Mouse (Mus musculus) v-Abl transformed pro-B cells (cell line): ENCODE data around the gene Tekt1.

Source experiments
- in situ Hi-C, 2 experiments: fragments of 400-800 bp; cut with MboI; formaldehyde crosslinking; loops; one replicate each; pipeline ENCODE4 v1.15.1; 2025; ENCODE audit not compliant: unreplicated experiment in 2 of 2

Tekt1 gene

GRCm38 (mm10) chr11:72362347-72362741 is at the start of gene Tekt1:
Gene Tekt1 (minus strand): TSS chr11:72362442.
- in situ Hi-C loops: loop anchor here in 1 of 2 experiments (25.0 kb wide), 1 partner anchor 2000 kb away; the partner anchor contains the start of genes Olfr411 and Olfr412

- in situ Hi-C loops: no loop called here
These were observed 49.7 kb upstream of the Tekt1 start for GRCm38 (mm10) chr11:72411945-72412344.

GRCm38 (mm10) chr11:72411093-72411921 is 49.1 kb upstream of the Tekt1 start, which contains the start of gene Smtnl2:
Gene Smtnl2 (minus strand): TSS chr11:72411713.
- in situ Hi-C loops: no loop called here

GRCm38 (mm10) chr11:72410521-72411092 is 48.4 kb upstream of the Tekt1 start:
- in situ Hi-C loops: no loop called here

GRCm38 (mm10) chr11:72409649-72410385 is 47.6 kb upstream of the Tekt1 start:
- in situ Hi-C loops: no loop called here

GRCm38 (mm10) chr11:72408451-72409170 is 46.4 kb upstream of the Tekt1 start:
- in situ Hi-C loops: no loop called here

- in situ Hi-C loops: no loop called here
These were observed 45.3 kb upstream of the Tekt1 start for GRCm38 (mm10) chr11:72407574-72407973.

- in situ Hi-C loops: no loop called here
These were observed 44.8 kb upstream of the Tekt1 start for GRCm38 (mm10) chr11:72407081-72407480.

- in situ Hi-C loops: no loop called here
These were observed 43.9 kb upstream of the Tekt1 start for GRCm38 (mm10) chr11:72406079-72406675.

- in situ Hi-C loops: no loop called here
These were observed 43.3 kb upstream of the Tekt1 start for GRCm38 (mm10) chr11:72405532-72405931.

GRCm38 (mm10) chr11:72402969-72403368 is 40.7 kb upstream of the Tekt1 start:
- in situ Hi-C loops: no loop called here

GRCm38 (mm10) chr11:72402017-72402416 is 39.8 kb upstream of the Tekt1 start:
- in situ Hi-C loops: no loop called here

GRCm38 (mm10) chr11:72401068-72401467 is 38.8 kb upstream of the Tekt1 start:
- in situ Hi-C loops: no loop called here

- in situ Hi-C loops: no loop called here
These were observed 35.7 kb upstream of the Tekt1 start for GRCm38 (mm10) chr11:72397811-72398525.

- in situ Hi-C loops: no loop called here
These were observed 34.8 kb upstream of the Tekt1 start for GRCm38 (mm10) chr11:72397072-72397471.

GRCm38 (mm10) chr11:72396621-72397020 is 34.4 kb upstream of the Tekt1 start:
- in situ Hi-C loops: no loop called here

GRCm38 (mm10) chr11:72395652-72396051 is 33.4 kb upstream of the Tekt1 start:
- in situ Hi-C loops: no loop called here

GRCm38 (mm10) chr11:72394694-72395093 is 32.5 kb upstream of the Tekt1 start:
- in situ Hi-C loops: no loop called here

- in situ Hi-C loops: no loop called here
These were observed 31.4 kb upstream of the Tekt1 start for GRCm38 (mm10) chr11:72393669-72394068.

- in situ Hi-C loops: no loop called here
These were observed 31.0 kb upstream of the Tekt1 start for GRCm38 (mm10) chr11:72393243-72393642.
